Mouse (Mus musculus): Measurements from ENCODE around the gene Vax2. TPM values are rescaled to one million over a fixed set of nuclear protein-coding genes. Genes with fewer than 3 reads are reported as not detected.

Gene Vax2
- total and polyA plus RNA-seq, 3 experiments = not detected

DNA sequence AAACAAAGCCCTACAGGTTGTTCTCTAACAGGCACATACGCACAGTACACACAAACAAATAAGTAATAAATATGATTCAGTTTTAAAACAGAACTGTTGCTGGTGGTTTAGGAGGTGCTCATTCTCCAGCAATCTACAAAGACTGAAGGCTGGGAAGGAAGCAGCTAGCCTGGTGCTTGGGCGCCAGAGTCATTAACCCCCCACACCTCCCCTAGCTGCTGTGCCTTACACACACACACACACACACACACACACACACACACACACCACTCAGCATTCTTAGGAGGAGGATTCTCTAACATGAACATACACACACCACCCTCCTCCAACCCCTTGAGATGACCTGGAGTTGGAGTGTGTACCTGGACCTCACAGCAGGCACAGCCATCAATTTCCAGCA is 20.1 kb upstream of the Vax2 start:
- 50% methylated on average over 2 of the region's 2 CpGs for WGBS
- Histone ChIP-seq H3K27ac (no peak overlapping the region), H3K4me3 (no peak overlapping the region), H3K27me3 (ENCODE audit: control insufficient read depth, insufficient read depth, low read length) (peaks cover 10% of the 10 kb centered on the region; the same call in 1 of the 2 replicates), H3K4me1 (ENCODE audit: control insufficient read depth, insufficient read depth, low read length) (no peaks in the 10 kb centered on the region), H3K79me2 (replicated peaks; ENCODE audit: control insufficient read depth, insufficient read depth, low read length) (no peaks in the 10 kb centered on the region), H3K36me3 (ENCODE audit: control insufficient read depth, insufficient read depth, low read length) (no peaks in the 10 kb centered on the region), H3K9ac (ENCODE audit: low read depth, low read length) (no peak overlapping the region)
- DNase-seq = no peak
- TF ChIP-seq EP300 (IDR thresholded peaks at IDR 0.05; ENCODE audit: insufficient read depth, low read depth, low read length) (no peak), CTCF (IDR thresholded peaks at IDR 0.05) (no peak), POLR2A (IDR thresholded peaks at IDR 0.05; ENCODE audit: insufficient read depth, low read depth, low read length) (no peak)
- intact Hi-C loops (cut with DNase I) = no loop called here

DNA sequence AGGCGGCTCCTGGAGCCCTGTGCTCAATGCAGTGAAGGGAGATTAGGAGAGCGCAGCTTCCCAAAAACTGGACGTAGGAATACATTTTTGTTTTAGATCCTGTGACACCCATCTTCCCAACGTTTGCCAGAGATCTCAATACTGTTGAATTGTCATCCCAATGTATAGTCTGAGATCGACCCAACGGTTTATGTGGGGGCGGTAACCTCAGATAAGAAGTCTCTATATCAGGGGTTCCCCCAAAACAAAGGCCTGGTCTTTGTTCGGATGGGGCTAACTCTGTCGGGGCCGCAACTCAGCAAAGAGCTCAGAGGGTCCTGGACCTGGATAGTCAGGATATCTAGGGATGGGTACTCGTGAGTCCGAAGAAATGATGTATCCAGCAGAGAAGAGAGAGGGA is 18.1 kb upstream of the Vax2 start:
- intact Hi-C loops (cut with DNase I) = loop anchor here (1.0 kb wide), 1 partner anchor 57 kb away; no protein-coding TSS in a partner anchor
- WGBS = 2% methylated on average over 12 of the region's 12 CpGs

DNA sequence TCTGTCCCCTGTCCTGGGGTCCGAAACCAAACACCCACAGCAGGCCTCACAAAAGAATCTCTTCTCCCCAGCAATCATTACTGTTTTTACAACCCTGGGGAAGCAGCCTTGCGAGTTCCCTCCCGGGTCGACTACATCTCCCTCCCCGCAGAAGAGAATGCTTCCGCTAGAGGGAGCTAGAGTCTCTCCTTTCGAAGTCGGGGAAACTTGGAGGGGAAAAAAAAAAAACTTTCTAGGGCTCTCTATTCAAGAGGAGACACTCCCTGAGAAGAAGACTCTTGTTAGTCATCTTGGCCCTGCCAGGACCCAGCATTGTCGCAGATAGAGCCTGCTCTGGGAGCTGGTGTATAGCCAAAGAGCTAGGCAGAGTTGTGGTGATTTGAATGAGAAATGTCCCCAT is 17.2 kb upstream of the Vax2 start:
- H3K9ac ChIP-seq (ENCODE audit: low read depth, low read length) = no peak overlapping the region
- under 1% methylated on average over 9 of the region's 9 CpGs for WGBS
- intact Hi-C loops (cut with DNase I) = loop anchor here (1.0 kb wide), 2 partner anchors 37 to 56 kb away; no protein-coding TSS in a partner anchor
- peaks cover 20% of the 10 kb centered on the region for H3K27me3 ChIP-seq (ENCODE audit: control insufficient read depth, insufficient read depth, low read length)
- no peaks in the 10 kb centered on the region for H3K79me2 ChIP-seq (replicated peaks; ENCODE audit: control insufficient read depth, insufficient read depth, low read length)
- no peaks in the 10 kb centered on the region for H3K4me1 ChIP-seq (ENCODE audit: control insufficient read depth, insufficient read depth, low read length)
- no peak for DNase-seq
- no peak overlapping the region for H3K27ac ChIP-seq
- H3K36me3 ChIP-seq (ENCODE audit: control insufficient read depth, insufficient read depth, low read length) = no peaks in the 10 kb centered on the region
- TF ChIP-seq CTCF (IDR thresholded peaks at IDR 0.05) (peak; percentile 89), EP300 (IDR thresholded peaks at IDR 0.05; ENCODE audit: insufficient read depth, low read depth, low read length) (no peak)
- no peak overlapping the region for H3K4me3 ChIP-seq

More for the DNA sequence above, 18.1 kb upstream of the Vax2 start:
- TF ChIP-seq POLR2A (IDR thresholded peaks at IDR 0.05; ENCODE audit: insufficient read depth, low read depth, low read length) (no peak), CTCF (IDR thresholded peaks at IDR 0.05) (no peak), EP300 (IDR thresholded peaks at IDR 0.05; ENCODE audit: insufficient read depth, low read depth, low read length) (no peak)
- no peaks in the 10 kb centered on the region for H3K79me2 ChIP-seq (replicated peaks; ENCODE audit: control insufficient read depth, insufficient read depth, low read length)
- no peak overlapping the region for H3K9ac ChIP-seq (ENCODE audit: low read depth, low read length)
- no peak for DNase-seq
- no peak overlapping the region for H3K4me3 ChIP-seq
- peaks cover 16% of the 10 kb centered on the region for H3K27me3 ChIP-seq (ENCODE audit: control insufficient read depth, insufficient read depth, low read length)
- no peaks in the 10 kb centered on the region for H3K36me3 ChIP-seq (ENCODE audit: control insufficient read depth, insufficient read depth, low read length)
- no peak overlapping the region for H3K27ac ChIP-seq
- H3K4me1 ChIP-seq (ENCODE audit: control insufficient read depth, insufficient read depth, low read length) = no peaks in the 10 kb centered on the region

DNA sequence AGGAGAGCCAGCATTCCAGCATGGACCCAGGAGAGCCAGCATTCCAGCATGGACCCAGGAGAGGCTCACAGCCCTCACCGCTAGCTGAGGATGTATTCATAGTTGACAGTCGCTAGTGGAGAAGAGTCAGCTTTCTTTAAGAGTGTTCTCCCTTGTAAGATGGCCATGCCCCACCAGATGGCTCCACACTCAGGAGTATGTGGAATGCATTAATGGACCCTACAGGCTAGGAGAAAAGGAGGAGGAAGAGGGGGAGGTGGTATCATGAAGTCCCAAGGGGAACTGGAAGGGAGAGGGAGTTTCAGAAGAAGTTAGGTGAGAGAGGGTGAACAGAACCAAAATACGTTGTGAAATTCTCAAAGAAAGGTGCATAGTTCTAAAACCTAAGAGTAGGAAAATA is 15.3 kb upstream of the Vax2 start:
- Histone ChIP-seq H3K4me3 (no peak overlapping the region), H3K9ac (ENCODE audit: low read depth, low read length) (no peak overlapping the region), H3K27me3 (ENCODE audit: control insufficient read depth, insufficient read depth, low read length) (peaks cover 25% of the 10 kb centered on the region), H3K36me3 (ENCODE audit: control insufficient read depth, insufficient read depth, low read length) (no peaks in the 10 kb centered on the region), H3K4me1 (ENCODE audit: control insufficient read depth, insufficient read depth, low read length) (no peaks in the 10 kb centered on the region), H3K79me2 (replicated peaks; ENCODE audit: control insufficient read depth, insufficient read depth, low read length) (no peaks in the 10 kb centered on the region), H3K27ac (no peak overlapping the region)
- intact Hi-C loops (cut with DNase I) = no loop called here
- no peak for DNase-seq
- WGBS = 7% methylated on average over 3 of the region's 3 CpGs
- TF ChIP-seq POLR2A (IDR thresholded peaks at IDR 0.05; ENCODE audit: insufficient read depth, low read depth, low read length) (no peak), EP300 (IDR thresholded peaks at IDR 0.05; ENCODE audit: insufficient read depth, low read depth, low read length) (no peak), CTCF (IDR thresholded peaks at IDR 0.05) (no peak)

DNA sequence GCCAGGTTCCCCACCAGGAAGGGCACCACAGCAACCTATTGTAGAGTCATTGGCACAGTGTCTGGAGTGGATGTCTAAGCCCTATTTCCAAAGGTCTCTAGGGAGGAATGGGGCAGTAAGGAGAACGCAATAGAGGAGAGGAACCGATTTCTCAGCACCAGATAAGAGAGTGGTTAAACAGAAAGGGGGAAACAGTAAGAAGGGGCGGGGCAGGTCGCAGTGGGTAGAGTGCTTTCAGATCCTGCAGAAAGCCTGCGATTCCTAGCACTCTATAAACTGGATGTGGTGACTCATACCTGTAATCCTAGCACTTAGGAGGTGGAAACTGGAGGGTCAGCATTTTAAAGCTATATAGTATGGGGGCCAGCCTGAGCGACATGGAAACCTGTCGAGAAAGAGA is 14.4 kb upstream of the Vax2 start:
- Histone ChIP-seq H3K79me2 (replicated peaks; ENCODE audit: control insufficient read depth, insufficient read depth, low read length) (no peaks in the 10 kb centered on the region), H3K27ac (no peak overlapping the region), H3K4me1 (ENCODE audit: control insufficient read depth, insufficient read depth, low read length) (no peaks in the 10 kb centered on the region), H3K27me3 (ENCODE audit: control insufficient read depth, insufficient read depth, low read length) (peaks cover 22% of the 10 kb centered on the region), H3K9ac (ENCODE audit: low read depth, low read length) (no peak overlapping the region), H3K36me3 (ENCODE audit: control insufficient read depth, insufficient read depth, low read length) (no peaks in the 10 kb centered on the region), H3K4me3 (no peak overlapping the region)
- DNase-seq = no peak
- WGBS = 2% methylated on average over 7 of the region's 7 CpGs
- TF ChIP-seq EP300 (IDR thresholded peaks at IDR 0.05; ENCODE audit: insufficient read depth, low read depth, low read length) (no peak), CTCF (IDR thresholded peaks at IDR 0.05) (no peak), POLR2A (IDR thresholded peaks at IDR 0.05; ENCODE audit: insufficient read depth, low read depth, low read length) (no peak)
- intact Hi-C loops (cut with DNase I) = no loop called here

DNA sequence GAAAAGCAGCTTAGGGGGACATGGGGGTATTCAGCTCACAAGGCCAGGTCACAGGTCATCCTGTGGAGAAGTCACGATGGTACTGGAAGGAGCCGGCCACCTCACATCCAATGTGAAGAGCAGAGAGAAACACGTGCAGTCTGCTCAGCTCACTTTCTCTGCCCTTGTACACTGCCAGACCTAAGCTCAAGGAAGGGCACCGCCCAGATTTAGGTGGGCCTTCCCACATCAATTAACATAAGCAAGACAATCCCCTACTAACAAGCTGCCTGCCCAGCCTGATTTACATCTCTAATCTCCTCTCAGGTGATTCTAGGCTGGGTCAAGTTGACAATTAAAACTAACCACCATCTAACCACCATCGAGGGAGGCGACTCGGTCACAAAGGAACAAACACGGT is 13.1 kb upstream of the Vax2 start:
- Histone ChIP-seq H3K36me3 (ENCODE audit: control insufficient read depth, insufficient read depth, low read length) (no peaks in the 10 kb centered on the region), H3K27me3 (ENCODE audit: control insufficient read depth, insufficient read depth, low read length) (peaks cover 24% of the 10 kb centered on the region), H3K4me1 (ENCODE audit: control insufficient read depth, insufficient read depth, low read length) (no peaks in the 10 kb centered on the region), H3K27ac (no peak overlapping the region), H3K4me3 (no peak overlapping the region), H3K9ac (ENCODE audit: low read depth, low read length) (no peak overlapping the region), H3K79me2 (replicated peaks; ENCODE audit: control insufficient read depth, insufficient read depth, low read length) (no peaks in the 10 kb centered on the region)
- DNase-seq = no peak
- intact Hi-C loops (cut with DNase I) = no loop called here
- TF ChIP-seq POLR2A (IDR thresholded peaks at IDR 0.05; ENCODE audit: insufficient read depth, low read depth, low read length) (no peak), CTCF (IDR thresholded peaks at IDR 0.05) (no peak), EP300 (IDR thresholded peaks at IDR 0.05; ENCODE audit: insufficient read depth, low read depth, low read length) (no peak)
- WGBS = 6% methylated on average over 8 of the region's 8 CpGs

Data from heart, adult 2 months (tissue).